Mouse (Mus musculus) hindbrain, embryonic 16.5 days (tissue): ENCODE results near the gene Nucb1. TPM values are rescaled to one million over a fixed set of nuclear protein-coding genes. Genes with fewer than 3 reads are reported as not detected.
"Not testable (repeated sequence)": the region's sequence is repeated elsewhere in the genome, so short reads cannot be mapped to it uniquely, and the experiment has no call there.

Experiments used
- ATAC-seq: fragments of 200-750 bp; cut with Nextera tagmentation; 2 replicates; pipeline ENCODE4 v1.8.0; 2017; ENCODE audit warnings: moderate TSS enrichment, moderate library complexity
- H3K27ac ChIP-seq: fragments of 300-500 bp; sonication (generic); 2 replicates; pipeline ENCODE4 v1.5.1; 2014; ENCODE audit warnings: low read depth, mild to moderate bottlenecking, control low read depth, low read length, moderate library complexity
- H3K27me3 ChIP-seq: fragments of 300-500 bp; sonication (generic); replicated peaks from 2 replicates; pipeline ENCODE4 v1.6.1; 2014; ENCODE audit warnings: low read length; ENCODE audit not compliant: control insufficient read depth, insufficient read depth
- H3K36me3 ChIP-seq: fragments of 300-500 bp; sonication (generic); 2 replicates; pipeline ENCODE4 v1.6.1; 2014; ENCODE audit warnings: mild to moderate bottlenecking, low read length, moderate library complexity, mixed read lengths; ENCODE audit not compliant: control insufficient read depth, insufficient read depth
- H3K4me1 ChIP-seq: fragments of 300-500 bp; sonication (generic); 2 replicates; pipeline ENCODE4 v1.6.1; 2014; ENCODE audit warnings: low read depth, low read length; ENCODE audit not compliant: control insufficient read depth, insufficient read depth
- H3K4me2 ChIP-seq: fragments of 300-500 bp; sonication (generic); 2 replicates; pipeline ENCODE4 v1.6.1; 2014; ENCODE audit warnings: mild to moderate bottlenecking, low read length, control low read depth, moderate library complexity
- H3K4me3 ChIP-seq: fragments of 300-500 bp; sonication (generic); 2 replicates; pipeline ENCODE4 v1.5.1; 2014; ENCODE audit warnings: mild to moderate bottlenecking, low read length, control low read depth, moderate library complexity
- H3K9ac ChIP-seq: fragments of 300-500 bp; sonication (generic); 2 replicates; pipeline ENCODE4 v1.6.1; 2014; ENCODE audit warnings: low read depth, mild to moderate bottlenecking, control low read depth, low read length, moderate library complexity
- H3K9me3 ChIP-seq: fragments of 300-500 bp; sonication (generic); 2 replicates; pipeline ENCODE4 v1.6.1; 2014; ENCODE audit warnings: mild to moderate bottlenecking, low read length, moderate library complexity; ENCODE audit not compliant: control insufficient read depth
- WGBS: fragments of 180-500 bp; shearing (Covaris S2); extraction: QIAGEN DNeasy Blood & Tissue Kit; methylation state at CpG from one replicate; pipeline ENCODE4 v1.1.7; 2014; 5-methylcytosine and 5-hydroxymethylcytosine counted together
- polyA plus RNA-seq: library from polyadenylated mRNA; unstranded; fragments of >200 nt; fragmentation: Nextera tagmentation; extraction: Ambion mirVana; gene quantifications from 2 replicates; pipeline ENCODE4 v1.2.1, GENCODE M21; 2015

The Nucb1 gene
- polyA plus RNA-seq, 1 experiment from 2014 or later: 141 TPM

DNA sequence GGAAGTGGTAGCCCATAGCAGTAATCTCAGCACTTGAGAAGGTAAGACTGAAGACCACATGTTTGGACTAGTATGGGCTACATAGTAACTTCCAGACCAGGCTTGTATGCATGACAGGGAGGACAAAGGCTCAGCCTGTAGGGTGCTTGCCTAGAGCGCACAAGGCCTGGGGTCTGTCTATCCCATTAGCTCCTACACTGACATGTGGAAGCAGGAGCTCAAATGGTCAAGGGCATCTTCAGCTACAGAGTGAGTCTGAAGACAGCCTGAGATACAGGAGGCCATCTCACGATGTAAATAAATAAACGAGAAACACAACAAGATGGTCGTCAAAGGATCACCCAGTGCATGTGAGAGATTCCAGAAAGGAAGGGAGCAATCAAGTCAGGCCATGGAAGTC lies 47.9 kb downstream of the Nucb1 start:
- WGBS: 94% methylated on average over 4 of the region's 4 CpGs
- H3K27me3 ChIP-seq: no peaks in the 10 kb centered on the region
- no peak overlapping the region for H3K4me2 ChIP-seq
- H3K9ac ChIP-seq: no peak overlapping the region
- no peak overlapping the region for H3K27ac ChIP-seq
- no peaks in the 10 kb centered on the region for H3K9me3 ChIP-seq
- peaks cover 4% of the 10 kb centered on the region for H3K36me3 ChIP-seq
- peaks cover 37% of the 10 kb centered on the region for H3K4me1 ChIP-seq
- H3K4me3 ChIP-seq: no peak overlapping the region
- no peak for ATAC-seq

GRCm38 (mm10) chr7:45461781-45462180 lies 48.4 kb downstream of the Nucb1 start:
- H3K27me3 ChIP-seq: no peaks in the 10 kb centered on the region
- 94% methylated on average over 4 of the region's 4 CpGs for WGBS
- H3K27ac ChIP-seq: no peak overlapping the region
- no peak overlapping the region for H3K4me2 ChIP-seq
- no peak overlapping the region for H3K4me3 ChIP-seq
- peaks cover 4% of the 10 kb centered on the region for H3K36me3 ChIP-seq
- no peaks in the 10 kb centered on the region for H3K9me3 ChIP-seq
- ATAC-seq: no peak
- H3K9ac ChIP-seq: no peak overlapping the region
- peaks cover 39% of the 10 kb centered on the region for H3K4me1 ChIP-seq

DNA sequence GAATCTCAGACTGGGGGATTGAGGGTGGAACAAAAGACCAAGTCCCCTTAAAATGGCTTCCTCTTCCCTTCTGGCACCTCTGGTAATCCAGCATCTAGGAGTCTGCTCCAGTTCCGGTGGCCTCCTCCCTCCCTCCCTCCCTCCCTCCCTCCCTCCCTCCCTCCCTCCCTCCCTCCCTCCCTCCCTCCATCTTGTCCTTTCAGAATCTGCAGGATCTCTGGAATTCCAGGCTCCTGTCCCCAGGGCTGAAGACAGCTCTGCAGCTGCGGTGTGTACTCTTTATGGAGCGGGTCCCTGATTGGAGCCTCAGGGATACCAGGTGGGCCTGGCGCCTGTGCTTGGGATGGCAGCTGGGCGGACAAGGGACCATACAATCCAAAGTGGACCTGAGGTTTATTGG lies 48.9 kb downstream of the Nucb1 start:
- no peak for ATAC-seq
- H3K4me1 ChIP-seq: peaks cover 44% of the 10 kb centered on the region
- H3K9me3 ChIP-seq: no peaks in the 10 kb centered on the region
- H3K4me2 ChIP-seq: no peak overlapping the region
- WGBS: 62% methylated on average over 4 of the region's 5 CpGs
- H3K27ac ChIP-seq: peak overlapping the region; percentile 78
- H3K4me3 ChIP-seq: no peak overlapping the region
- no peak overlapping the region for H3K9ac ChIP-seq
- H3K36me3 ChIP-seq: peaks cover 4% of the 10 kb centered on the region
- no peaks in the 10 kb centered on the region for H3K27me3 ChIP-seq

- H3K4me1 ChIP-seq: peaks cover 44% of the 10 kb centered on the region
- no peaks in the 10 kb centered on the region for H3K9me3 ChIP-seq
- H3K4me3 ChIP-seq: no peak overlapping the region
- H3K9ac ChIP-seq: no peak overlapping the region
- H3K27me3 ChIP-seq: no peaks in the 10 kb centered on the region
- no peak for ATAC-seq
- H3K4me2 ChIP-seq: peak overlapping the region; percentile 10; the same call in 1 of the 2 replicates
- 21% methylated on average over 13 of the region's 13 CpGs for WGBS
- H3K27ac ChIP-seq: peak overlapping the region; percentile 78
- peaks cover 4% of the 10 kb centered on the region for H3K36me3 ChIP-seq
Measured at GRCm38 (mm10) chr7:45460860-45461314, 49.3 kb downstream of the Nucb1 start.

GRCm38 (mm10) chr7:45460377-45460776 lies 49.8 kb downstream of the Nucb1 start:
- H3K4me3 ChIP-seq: peak overlapping the region; percentile 60; the same call in 1 of the 2 replicates
- H3K9me3 ChIP-seq: no peaks in the 10 kb centered on the region
- no peak overlapping the region for H3K9ac ChIP-seq
- peaks cover 4% of the 10 kb centered on the region for H3K36me3 ChIP-seq
- peak overlapping the region; percentile 78 for H3K27ac ChIP-seq
- peak overlapping the region; percentile 53 for H3K4me2 ChIP-seq
- peaks cover 39% of the 10 kb centered on the region for H3K4me1 ChIP-seq
- 69% methylated on average over 7 of the region's 7 CpGs for WGBS
- ATAC-seq: no peak
- no peaks in the 10 kb centered on the region for H3K27me3 ChIP-seq

- WGBS: under 1% methylated on average over 24 of the region's 37 CpGs
- Histone ChIP-seq H3K27ac (peak within 1 kb of the TSS; percentile 93), H3K4me1 (peaks cover 33% of the 10 kb centered on the region), H3K4me3 (peak within 1 kb of the TSS; percentile 60), H3K4me2 (peak within 1 kb of the TSS; percentile 90), H3K9ac (peak within 1 kb of the TSS; percentile 68)
- peak; percentile 96 for ATAC-seq
- H3K9me3 ChIP-seq, H3K36me3 ChIP-seq, H3K27me3 ChIP-seq: not testable (repeated sequence)
Measured at GRCm38 (mm10) chr7:45459564-45460140, 50.6 kb downstream of the Nucb1 start, which contains the start of gene Ftl1. Ftl1 (minus strand) TSS chr7:45459884.

DNA sequence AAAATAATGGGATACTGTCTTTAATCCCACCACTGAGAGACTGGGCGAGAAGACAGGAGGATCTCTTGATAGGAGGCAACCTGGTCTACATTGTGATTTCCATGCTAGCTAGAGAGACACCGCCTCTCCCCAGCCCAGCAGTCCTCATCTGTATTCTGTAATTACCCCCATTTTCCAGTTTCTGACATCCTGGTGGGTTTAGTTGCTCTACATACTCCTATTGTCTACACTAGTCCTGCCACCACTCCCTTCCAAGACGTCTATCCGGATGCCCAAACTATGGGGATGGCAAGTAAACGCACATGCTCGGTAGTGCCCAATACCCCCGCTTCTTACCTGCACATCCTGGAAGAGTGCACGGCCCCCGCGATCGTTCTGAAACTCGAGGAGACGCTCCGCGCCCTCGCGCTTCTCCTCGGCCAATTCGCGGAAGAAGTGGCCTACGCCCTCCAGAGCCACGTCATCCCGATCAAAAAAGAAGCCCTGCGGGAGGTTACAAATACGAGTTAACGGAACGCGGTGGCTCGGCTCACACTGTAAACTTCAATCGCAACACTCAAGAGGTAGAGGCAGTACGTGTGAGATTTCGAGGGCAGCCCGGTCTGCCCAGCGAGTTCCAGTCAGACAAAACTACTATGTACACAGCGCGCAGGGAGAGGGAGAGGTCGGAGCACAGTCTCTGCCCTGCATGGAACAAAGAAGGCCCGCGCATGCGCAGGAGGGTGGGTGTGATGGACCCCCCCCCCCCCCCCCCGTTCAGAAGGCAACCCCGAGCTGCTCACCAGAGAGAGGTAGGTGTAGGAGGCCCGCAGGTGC lies 51.2 kb downstream of the Nucb1 start:
- under 1% methylated on average over 42 of the region's 43 CpGs for WGBS
- Histone ChIP-seq H3K9ac (peak overlapping the region; percentile 68), H3K4me3 (peak overlapping the region; percentile 60), H3K4me2 (peak overlapping the region; percentile 90), H3K27me3 (no peaks in the 10 kb centered on the region), H3K27ac (peak overlapping the region; percentile 93), H3K36me3 (peaks cover 15% of the 10 kb centered on the region), H3K4me1 (peaks cover 33% of the 10 kb centered on the region), H3K9me3 (no peaks in the 10 kb centered on the region)
- ATAC-seq: peak; percentile 66

DNA sequence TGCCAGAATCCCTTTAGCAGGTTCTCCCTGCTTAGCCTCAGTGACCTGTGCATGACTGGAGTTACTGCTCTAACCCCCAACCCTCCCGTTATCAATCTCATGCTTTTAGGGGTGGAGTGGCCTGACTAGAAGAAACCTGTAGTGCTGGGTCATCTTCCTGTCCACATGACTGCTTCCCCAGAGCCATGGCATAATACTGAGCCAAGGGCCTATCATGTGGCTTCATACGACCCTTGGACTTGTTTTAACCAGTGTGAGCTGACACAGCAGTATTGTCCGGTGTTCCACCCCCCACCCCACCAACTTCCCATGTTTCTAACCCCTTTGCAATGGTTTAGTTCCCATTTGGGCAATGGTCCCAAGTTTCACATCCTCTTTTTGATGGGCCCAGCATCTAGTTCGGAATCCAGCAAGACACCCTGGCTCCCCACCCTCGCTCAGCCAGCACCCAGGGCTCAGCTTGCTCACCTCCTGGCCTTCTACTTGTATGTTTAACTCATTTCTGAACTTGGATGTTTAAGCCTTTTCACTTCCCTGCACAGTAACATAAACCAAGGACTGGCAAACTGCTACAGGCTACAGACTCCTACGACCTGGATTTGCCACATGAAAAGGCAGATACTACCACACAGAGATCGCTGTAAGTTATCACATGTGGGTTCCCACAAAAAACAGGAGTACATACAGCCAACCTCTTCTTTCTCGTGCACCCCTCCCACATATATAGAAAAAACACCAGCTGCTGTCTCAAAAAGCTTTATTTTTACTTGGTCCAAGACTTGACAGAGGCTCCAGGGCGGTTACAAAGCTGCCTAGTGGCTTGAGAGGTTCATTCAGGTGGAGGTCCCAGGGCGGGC lies 52.8 kb downstream of the Nucb1 start:
- WGBS: 63% methylated on average over 9 of the region's 10 CpGs

More for the DNA sequence above, 52.8 kb downstream of the Nucb1 start:
- Histone ChIP-seq H3K9ac (peak overlapping the region; percentile 68), H3K4me1 (peaks cover 33% of the 10 kb centered on the region), H3K4me2 (peak overlapping the region; percentile 90), H3K36me3 (peaks cover 16% of the 10 kb centered on the region), H3K4me3 (peak overlapping the region; percentile 60), H3K27ac (peak overlapping the region; percentile 93), H3K9me3 (no peaks in the 10 kb centered on the region), H3K27me3 (no peaks in the 10 kb centered on the region)
- ATAC-seq: no peak
